Comparison of ENCODE assay signal across 26 mouse cellular contexts in the genomic region with DNA sequence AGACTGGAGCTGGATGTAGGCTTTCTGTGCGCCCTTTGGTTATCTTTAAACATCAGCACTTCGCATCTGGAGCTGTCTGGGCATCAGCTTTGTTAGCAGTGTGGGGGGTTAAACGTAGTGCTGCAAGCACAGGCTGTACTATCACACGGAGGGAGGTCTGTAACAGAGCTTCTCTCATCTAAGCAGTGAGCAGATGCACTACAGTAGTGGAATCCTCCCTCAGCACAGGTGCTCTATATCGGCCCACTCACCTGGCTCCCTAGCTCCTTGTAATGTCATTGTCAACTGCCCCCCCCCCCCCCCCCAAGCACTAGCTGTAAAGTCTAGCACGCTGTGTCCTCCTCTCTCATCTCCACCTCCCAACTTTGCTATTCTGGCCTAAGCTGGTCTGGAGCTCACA. TPM values are rescaled to one million over a fixed set of nuclear protein-coding genes. Genes with fewer than 3 reads are reported as not detected.
DNase-seq lines count a peak whose midpoint lies in the region; ATAC-seq and TF ChIP-seq lines count a peak whose summit lies in the region.
"Had no signal": no experiment of that assay in that cellular context is flagged by ENCODE, and none has a peak within 500 bp of the region (broad histone marks: within the 10 kb centered on the region; RNA-seq: fewer than 3 reads in every experiment).

No protein-coding gene starts in this region.

- peak; percentile 66 for DNase-seq in heart, adult 11 months
- no peak for DNase-seq in heart, adult 18-20 months
- DNase-seq in liver, embryonic 11.5 days (ENCODE audit: low spot score) = peak; percentile 29
- no peak for DNase-seq in midbrain, postnatal 0 days (ENCODE audit: low spot score)
- DNase-seq in spleen, postnatal 14 days (ENCODE audit: low spot score in 2 of 2) = no peak
- DNase-seq in gastrocnemius, adult 2 months = no peak
- DNase-seq: adrenal gland, postnatal 25 days; cerebellum, adult 9-10 months; heart, postnatal 4 days; kidney, adult 8-10 months; kidney, postnatal 14 days; layer of hippocampus, postnatal 36 days; lung, adult 18-20 months; lung, postnatal 10 days; right cerebral cortex, adult 18-20 months; right cerebral cortex, postnatal 4 days; thymus, postnatal 36 days had no signal

- intact Hi-C loops in gastrocnemius, adult 2 months (cut with DNase I) = no loop called here

- H3K36me3 ChIP-seq in liver, embryonic 11.5 days (ENCODE audit: control insufficient read depth, insufficient read depth, low read length) = peaks cover 46% of the 10 kb centered on the region
- peaks cover 100% of the 10 kb centered on the region for H3K36me3 ChIP-seq in liver, embryonic 12.5 days
- H3K36me3 ChIP-seq in ES-Bruce4 (ENCODE audit: control insufficient read depth, insufficient read depth, low read length, poor library complexity, severe bottlenecking) = peaks cover 93% of the 10 kb centered on the region
- peaks cover 38% of the 10 kb centered on the region for H3K36me3 ChIP-seq in midbrain, postnatal 0 days (ENCODE audit: insufficient read depth, low read length)

- H3K4me3 ChIP-seq in liver, embryonic 11.5 days (ENCODE audit: low read depth, low read length) = no peak overlapping the region
- H3K4me3 ChIP-seq in liver, embryonic 12.5 days = no peak overlapping the region
- H3K4me3 ChIP-seq in ES-Bruce4 (ENCODE audit: low read depth, low read length) = 0 out of 2 replicates have a peak overlapping the region, but pooled peaks have one; percentile 22
- no peak overlapping the region for H3K4me3 ChIP-seq in midbrain, postnatal 0 days (ENCODE audit: low read depth, low read length)
- no peak overlapping the region for H3K4me3 ChIP-seq in gastrocnemius, adult 2 months
- H3K4me3 ChIP-seq: embryonic facial prominence, embryonic 15.5 days; heart, embryonic 10.5 days; intestine, embryonic 15.5 days; neural tube, embryonic 12.5 days; stomach, embryonic 15.5 days had no signal

- no peaks in the 10 kb centered on the region for H3K27me3 ChIP-seq in liver, embryonic 11.5 days (replicated peaks; ENCODE audit: control insufficient read depth, insufficient read depth, low read length)
- no peaks in the 10 kb centered on the region for H3K27me3 ChIP-seq in liver, embryonic 12.5 days (replicated peaks)
- H3K27me3 ChIP-seq in ES-Bruce4 (ENCODE audit: control insufficient read depth, insufficient read depth, low read length, poor library complexity, severe bottlenecking) = no peaks in the 10 kb centered on the region
- no peaks in the 10 kb centered on the region for H3K27me3 ChIP-seq in midbrain, postnatal 0 days (ENCODE audit: insufficient read depth, low read length)
- H3K27me3 ChIP-seq: embryonic facial prominence, embryonic 15.5 days; intestine, embryonic 15.5 days; neural tube, embryonic 12.5 days; stomach, embryonic 15.5 days had no signal

- TF ChIP-seq EP300 in ES-Bruce4 (IDR thresholded peaks at IDR 0.05; ENCODE audit: insufficient read depth, low read depth, low read length) = no peak

- H3K9ac ChIP-seq in liver, embryonic 11.5 days (ENCODE audit: low read depth, low read length) = no peak overlapping the region
- no peak overlapping the region for H3K9ac ChIP-seq in liver, embryonic 12.5 days
- H3K9ac ChIP-seq in ES-Bruce4 (ENCODE audit: low read depth, poor library complexity, severe bottlenecking) = no peak overlapping the region
- no peak overlapping the region for H3K9ac ChIP-seq in midbrain, postnatal 0 days (replicated peaks; ENCODE audit: low read length, poor library complexity, severe bottlenecking)
- H3K9ac ChIP-seq: embryonic facial prominence, embryonic 15.5 days; intestine, embryonic 15.5 days; neural tube, embryonic 12.5 days; stomach, embryonic 15.5 days had no signal

- ATAC-seq in liver, embryonic 11.5 days (replicated peaks; ENCODE audit: low FRiP score) = no peak
- ATAC-seq in liver, embryonic 12.5 days = no peak
- ATAC-seq in midbrain, postnatal 0 days (ENCODE audit: low FRiP score) = no peak
- ATAC-seq: CD4-positive, CD25-positive, alpha-beta regulatory T cell, adult 4 months; forebrain, embryonic 14.5 days; intestine, embryonic 15.5 days had no signal

- H3K4me2 ChIP-seq in liver, embryonic 11.5 days = no peak overlapping the region
- no peak overlapping the region for H3K4me2 ChIP-seq in liver, embryonic 12.5 days
- no peak overlapping the region for H3K4me2 ChIP-seq in midbrain, postnatal 0 days (ENCODE audit: low read depth, low read length, poor library complexity, severe bottlenecking)
- H3K4me2 ChIP-seq: embryonic facial prominence, embryonic 15.5 days; intestine, embryonic 15.5 days; neural tube, embryonic 12.5 days; stomach, embryonic 15.5 days had no signal

- no peak overlapping the region for H3K27ac ChIP-seq in liver, embryonic 11.5 days (ENCODE audit: low read depth, low read length)
- no peak overlapping the region for H3K27ac ChIP-seq in liver, embryonic 12.5 days
- H3K27ac ChIP-seq in ES-Bruce4 (ENCODE audit: insufficient read depth, low read length) = no peak overlapping the region
- peak overlapping the region; percentile 7; the same call in 1 of the 2 replicates for H3K27ac ChIP-seq in midbrain, postnatal 0 days (ENCODE audit: low read depth, low read length)
- H3K27ac ChIP-seq in gastrocnemius, adult 2 months = no peak overlapping the region
- H3K27ac ChIP-seq: embryonic facial prominence, embryonic 15.5 days; heart, embryonic 10.5 days; intestine, embryonic 15.5 days; neural tube, embryonic 12.5 days; stomach, embryonic 15.5 days had no signal

- TF ChIP-seq CTCF in ES-Bruce4 (IDR thresholded peaks at IDR 0.05; ENCODE audit: low read depth, low read length) = no peak
- TF ChIP-seq CTCF in midbrain, postnatal 0 days (IDR thresholded peaks at IDR 0.05) = no peak
- no peak for TF ChIP-seq CTCF in gastrocnemius, adult 2 months (IDR thresholded peaks at IDR 0.05)

- no peaks in the 10 kb centered on the region for H3K4me1 ChIP-seq in liver, embryonic 11.5 days (replicated peaks; ENCODE audit: control insufficient read depth, insufficient read depth, low read length)
- H3K4me1 ChIP-seq in liver, embryonic 12.5 days = no peaks in the 10 kb centered on the region; the same call in 1 of the 2 replicates
- H3K4me1 ChIP-seq in ES-Bruce4 (ENCODE audit: control insufficient read depth, insufficient read depth, low read length) = peaks cover 2% of the 10 kb centered on the region
- no peaks in the 10 kb centered on the region for H3K4me1 ChIP-seq in midbrain, postnatal 0 days (ENCODE audit: insufficient read depth, low read length)
- H3K4me1 ChIP-seq: embryonic facial prominence, embryonic 15.5 days; heart, embryonic 10.5 days; intestine, embryonic 15.5 days; neural tube, embryonic 12.5 days; stomach, embryonic 15.5 days had no signal

- 74% methylated on average over 6 of the region's 6 CpGs for WGBS in liver, embryonic 11.5 days
- 66% methylated on average over 6 of the region's 6 CpGs for WGBS in liver, embryonic 12.5 days (ENCODE audit: insufficient replicate concordance)
- 57% methylated on average over 6 of the region's 6 CpGs for WGBS in midbrain, postnatal 0 days

- no peaks in the 10 kb centered on the region for H3K9me3 ChIP-seq in liver, embryonic 11.5 days (ENCODE audit: control insufficient read depth, low read length)
- H3K9me3 ChIP-seq in liver, embryonic 12.5 days (replicated peaks) = no peaks in the 10 kb centered on the region
- H3K9me3 ChIP-seq in ES-Bruce4 (replicated peaks; ENCODE audit: control insufficient read depth, insufficient read depth, low read length, poor library complexity, severe bottlenecking) = no peaks in the 10 kb centered on the region
- no peaks in the 10 kb centered on the region for H3K9me3 ChIP-seq in midbrain, postnatal 0 days (ENCODE audit: low read length)
- H3K9me3 ChIP-seq: embryonic facial prominence, embryonic 15.5 days; heart, embryonic 10.5 days; intestine, embryonic 15.5 days; neural tube, embryonic 12.5 days; stomach, embryonic 15.5 days had no signal

- TF ChIP-seq POLR2A in ES-Bruce4 (IDR thresholded peaks at IDR 0.05; ENCODE audit: insufficient read depth, low read length) = no peak

RNA-seq across cellular contexts. Expression of gene Msh6, which starts 12.6 kb away (rescaled TPM):
- 1 to 10 TPM; 8.4 to 9.1 TPM for total RNA-seq in heart, adult 18-20 months (2021)
- 69.0 and 80.0 TPM in 2 replicates for polyA plus RNA-seq in liver, embryonic 11.5 days (2014; fragmentation: Nextera tagmentation; extraction: Ambion mirVana)
- polyA plus RNA-seq in liver, embryonic 12.5 days (2016; fragmentation: Nextera tagmentation; extraction: Ambion mirVana) = 52.0 and 52.4 TPM in 2 replicates
- polyA plus RNA-seq in ES-Bruce4 (2011; ENCODE audit: insufficient read depth, insufficient read length, low read depth, missing spikeins) = 421 and 452 TPM in 2 replicates
- 20.9 and 21.9 TPM in 2 replicates for total RNA-seq in midbrain, postnatal 0 days (2014; rRNA removed)
- 17.4 and 17.6 TPM in 2 replicates for polyA plus RNA-seq in midbrain, postnatal 0 days (2015; fragmentation: Nextera tagmentation; extraction: Ambion mirVana)
- total RNA-seq in gastrocnemius, adult 2 months (2021) = 1 to 10 TPM; 4.0 to 4.9 TPM

Comparison
In these comparisons a context has a peak if more than half of its experiments do, and no peak if none do; other contexts are left out.
1. DNase-seq: peak in heart, adult 11 months (single experiment) and liver, embryonic 11.5 days (single experiment); none in heart, adult 18-20 months (0 of 2), midbrain, postnatal 0 days (single experiment), spleen, postnatal 14 days (0 of 2) and gastrocnemius, adult 2 months (single experiment).